In genomic region chr4:14435419-14435818, GRCm38 (mm10) we compare ENCODE assay signal across 9 mouse cellular contexts.
A peak's percentile ranks its signal among the peaks of the same experiment; 100 is the strongest.
DNase-seq lines count a peak whose midpoint lies in the region; ATAC-seq and TF ChIP-seq lines count a peak whose summit lies in the region.
"Had no signal": no experiment of that assay in that cellular context is flagged by ENCODE, and none has a peak within 500 bp of the region (broad histone marks: within the 10 kb centered on the region; RNA-seq: fewer than 3 reads in every experiment).

No protein-coding gene starts in this region.

- no peak for TF ChIP-seq EP300 in heart, postnatal 0 days (IDR thresholded peaks at IDR 0.05; ENCODE audit: low read depth)

- TF ChIP-seq CTCF in heart, postnatal 0 days (IDR thresholded peaks at IDR 0.05; ENCODE audit: low read depth), result peak; percentile 52
- TF ChIP-seq CTCF in brain, embryonic 14.5 days (IDR thresholded peaks at IDR 0.05; ENCODE audit: borderline replicate concordance, extremely low read depth, insufficient read depth, insufficient read length), result peak; percentile 14; the same call in 1 of the 2 replicates

- H3K4me3 ChIP-seq in heart, postnatal 0 days (ENCODE audit: low read depth, low read length), result no peak overlapping the region
- H3K4me3 ChIP-seq in heart, embryonic 10.5 days, result no peak overlapping the region

- peak; percentile 70 for DNase-seq in heart, postnatal 0 days (ENCODE audit: low spot score)
- no peak for DNase-seq in heart, embryonic 10.5 days (ENCODE audit: low spot score)
- DNase-seq in 416B (ENCODE audit: low read depth), result peak; percentile 47
- DNase-seq in brain, embryonic 14.5 days (ENCODE audit: low read depth), result peak; percentile 90
- peak; percentile 44 for DNase-seq in layer of hippocampus, adult 9-10 months (ENCODE audit: low spot score)
- no peak for DNase-seq in spleen, postnatal 36 days (ENCODE audit: low spot score in 2 of 2)
- no peak for DNase-seq in testis, postnatal 14 days (ENCODE audit: low spot score)
- no peak for DNase-seq in kidney, postnatal 10 days

- no peak for TF ChIP-seq POLR2A in brain, embryonic 14.5 days (IDR thresholded peaks at IDR 0.05; ENCODE audit: borderline replicate concordance, extremely low read depth, insufficient read depth, insufficient read length, poor library complexity, severe bottlenecking)

- no peak overlapping the region for H3K4me2 ChIP-seq in heart, postnatal 0 days (ENCODE audit: low read depth, low read length)

- no peak overlapping the region for H3K9ac ChIP-seq in heart, postnatal 0 days (replicated peaks; ENCODE audit: low read depth, low read length)
- H3K9ac ChIP-seq: liver, embryonic 14.5 days had no signal

- no peaks in the 10 kb centered on the region for H3K27me3 ChIP-seq in heart, postnatal 0 days (ENCODE audit: control insufficient read depth, insufficient read depth, low read length)
- no peaks in the 10 kb centered on the region for H3K27me3 ChIP-seq in heart, embryonic 10.5 days (ENCODE audit: insufficient read depth, poor library complexity, severe bottlenecking)

- 8% methylated on average over 3 of the region's 3 CpGs for WGBS in heart, postnatal 0 days
- WGBS in heart, embryonic 10.5 days, result 13% methylated on average over 3 of the region's 3 CpGs

- ATAC-seq in heart, postnatal 0 days (ENCODE audit: insufficient read depth, low read depth), result no peak

- H3K36me3 ChIP-seq in heart, postnatal 0 days (replicated peaks; ENCODE audit: control insufficient read depth, insufficient read depth, low read length), result no peaks in the 10 kb centered on the region
- no peaks in the 10 kb centered on the region for H3K36me3 ChIP-seq in heart, embryonic 10.5 days

- no peak overlapping the region for H3K27ac ChIP-seq in heart, postnatal 0 days (ENCODE audit: low read depth)
- no peak overlapping the region for H3K27ac ChIP-seq in heart, embryonic 10.5 days
- H3K27ac ChIP-seq: liver, embryonic 14.5 days had no signal

- H3K9me3 ChIP-seq in heart, postnatal 0 days (replicated peaks; ENCODE audit: control insufficient read depth, low read length), result no peaks in the 10 kb centered on the region
- H3K9me3 ChIP-seq in heart, embryonic 10.5 days, result no peaks in the 10 kb centered on the region

- H3K4me1 ChIP-seq in heart, postnatal 0 days (ENCODE audit: control insufficient read depth, insufficient read depth), result no peaks in the 10 kb centered on the region
- no peaks in the 10 kb centered on the region for H3K4me1 ChIP-seq in heart, embryonic 10.5 days

Comparison
In these comparisons a context has a peak if more than half of its experiments do, and no peak if none do; other contexts are left out.
1. DNase-seq: peak in heart, postnatal 0 days (single experiment), 416B (single experiment), brain, embryonic 14.5 days (single experiment) and layer of hippocampus, adult 9-10 months (single experiment); none in heart, embryonic 10.5 days (single experiment), spleen, postnatal 36 days (0 of 2), testis, postnatal 14 days (single experiment) and kidney, postnatal 10 days (single experiment).